Mouse (Mus musculus): ENCODE data around the gene Spc24. TPM values are rescaled to one million over a fixed set of nuclear protein-coding genes. Genes with fewer than 3 reads are reported as not detected.
A peak's percentile ranks its signal among the peaks of the same experiment; 100 is the strongest.

Gene Spc24
- polyA plus RNA-seq, 1 experiment: 46.6 TPM

DNA sequence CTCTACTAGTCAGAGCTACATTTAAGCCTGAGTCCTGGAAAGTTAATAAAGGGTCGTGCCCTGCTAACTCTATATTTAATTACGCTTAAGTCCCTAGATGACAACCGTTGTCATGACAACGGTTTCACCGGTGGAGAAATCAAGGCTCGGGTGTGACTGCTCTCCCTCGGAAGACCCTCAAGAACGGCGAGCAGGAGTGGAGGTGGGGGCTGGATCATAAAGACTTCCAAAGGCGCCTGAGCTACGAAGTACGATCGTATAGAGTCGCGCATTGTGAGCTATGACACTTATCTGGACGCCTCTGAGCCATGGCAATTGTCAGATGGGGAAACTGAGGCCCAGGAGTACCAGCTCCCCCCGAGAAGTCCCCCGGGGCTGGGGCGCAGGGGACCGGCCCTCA, 385 bp downstream of the Spc24 start:
- Histone ChIP-seq H3K27ac (ENCODE audit: control insufficient read depth, insufficient read depth, low read depth, low read length, poor library complexity) (peak overlapping the region; percentile 68), H3K4me1 (ENCODE audit: control insufficient read depth, insufficient read depth, low read length) (peaks cover 5% of the 10 kb centered on the region; the same call in 1 of the 2 replicates), H3K4me3 (replicated peaks; ENCODE audit: control insufficient read depth, low read depth, low read length) (peak overlapping the region; percentile 93)
- TF ChIP-seq CTCF (IDR thresholded peaks at IDR 0.05; ENCODE audit: control insufficient read depth, insufficient read depth, low read length) (no peak), POLR2A (IDR thresholded peaks at IDR 0.05; ENCODE audit: borderline replicate concordance, control insufficient read depth, low read depth, low read length) (no peak)
- under 1% methylated on average over 20 of the region's 20 CpGs for WGBS

DNA sequence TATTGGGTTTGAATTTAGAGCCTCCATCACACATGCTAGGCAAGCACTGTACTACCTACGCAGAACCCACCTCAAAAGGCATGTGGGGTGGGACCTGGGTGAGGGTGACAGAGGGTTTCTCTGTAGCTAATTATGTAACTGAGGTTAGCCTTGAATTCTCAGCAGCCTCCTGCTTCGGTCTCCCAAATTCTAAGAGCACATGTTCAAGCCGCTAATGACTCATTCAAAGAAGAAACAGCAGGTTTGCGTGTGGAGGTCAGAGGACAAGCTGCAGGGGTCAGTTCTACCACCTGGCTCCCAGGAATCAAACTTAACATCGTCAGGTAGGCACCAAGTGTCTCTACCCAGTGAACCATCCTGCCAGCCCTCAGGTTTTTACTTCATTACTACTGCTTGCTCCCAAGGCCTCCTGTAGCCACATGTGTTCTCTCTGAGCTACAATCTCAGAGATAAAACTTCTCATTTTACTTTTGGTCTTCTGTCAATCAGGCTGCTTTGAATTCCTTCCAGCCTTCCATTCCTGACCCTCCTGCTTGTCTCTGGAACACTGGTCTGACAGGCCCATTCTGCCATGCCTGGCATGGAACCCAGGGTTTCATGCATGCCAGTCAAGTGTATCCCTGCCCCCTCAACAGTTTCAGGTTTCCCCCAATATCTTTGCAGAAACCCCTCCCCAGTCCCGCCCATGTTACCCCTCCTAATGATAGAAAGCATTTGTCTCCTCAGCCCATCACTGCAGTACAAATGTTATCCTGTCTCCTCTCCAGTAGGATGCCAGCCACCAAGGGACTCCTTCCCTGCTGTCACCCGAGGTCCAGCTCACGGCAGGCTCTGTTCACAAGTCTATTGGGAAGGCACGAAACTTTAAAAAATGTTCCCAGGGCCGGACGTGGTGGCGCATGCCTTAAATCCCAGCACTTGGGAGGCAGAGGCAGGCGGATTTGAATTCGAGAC, 1.2 kb downstream of the Spc24 start:
- 70% methylated on average over 14 of the region's 14 CpGs for WGBS
- Histone ChIP-seq H3K4me3 (replicated peaks; ENCODE audit: control insufficient read depth, low read depth, low read length) (peak overlapping the region; percentile 93), H3K27ac (ENCODE audit: control insufficient read depth, insufficient read depth, low read depth, low read length, poor library complexity) (no peak overlapping the region), H3K4me1 (ENCODE audit: control insufficient read depth, insufficient read depth, low read length) (peaks cover 3% of the 10 kb centered on the region; the same call in 1 of the 2 replicates)
- TF ChIP-seq POLR2A (IDR thresholded peaks at IDR 0.05; ENCODE audit: borderline replicate concordance, control insufficient read depth, low read depth, low read length): no peak
- TF ChIP-seq CTCF (IDR thresholded peaks at IDR 0.05; ENCODE audit: control insufficient read depth, insufficient read depth, low read length): no peak

DNA sequence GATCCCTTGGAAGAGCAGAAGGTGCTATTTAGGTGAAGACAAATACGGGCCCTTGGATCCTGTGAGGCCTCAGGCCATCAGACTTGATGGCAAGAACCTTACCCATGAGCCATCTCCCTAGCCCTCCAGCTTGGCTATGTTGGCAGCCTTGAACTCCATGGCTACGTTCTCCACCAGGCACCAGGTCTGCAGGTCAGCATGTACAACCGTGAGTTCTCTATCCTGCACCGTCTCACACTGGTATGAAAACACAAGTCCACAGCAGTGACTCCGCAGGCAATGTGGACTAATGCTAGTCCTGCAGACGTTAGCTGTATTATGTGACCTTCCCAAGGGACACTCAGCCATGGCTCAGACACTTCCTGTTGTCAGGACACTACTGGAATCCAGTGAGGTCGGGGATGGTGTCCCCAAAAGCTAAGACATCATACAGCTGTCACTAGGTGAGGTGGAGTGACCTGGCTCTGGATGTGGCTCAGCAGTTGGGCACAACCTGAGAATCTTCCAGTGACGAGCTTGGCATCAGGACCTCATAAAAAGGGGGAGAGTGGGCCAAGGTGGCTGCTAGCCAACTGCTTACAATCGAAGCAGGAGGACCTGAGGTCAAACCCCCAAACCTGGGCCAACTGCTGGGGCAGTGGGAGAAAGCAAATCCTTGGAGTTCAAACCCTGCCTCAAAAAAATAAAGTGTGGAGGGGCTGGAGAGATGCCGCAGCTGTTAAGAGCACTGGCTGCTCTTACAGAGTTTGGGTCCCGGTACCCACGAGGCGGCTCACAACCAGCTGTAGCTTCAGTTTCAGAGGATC, 5.4 kb downstream of the Spc24 start:
- TF ChIP-seq POLR2A (IDR thresholded peaks at IDR 0.05; ENCODE audit: borderline replicate concordance, control insufficient read depth, low read depth, low read length): no peak
- TF ChIP-seq CTCF (IDR thresholded peaks at IDR 0.05; ENCODE audit: control insufficient read depth, insufficient read depth, low read length): no peak
- peaks cover 1% of the 10 kb centered on the region; the same call in 1 of the 2 replicates for H3K4me1 ChIP-seq (ENCODE audit: control insufficient read depth, insufficient read depth, low read length)
- 83% methylated on average over 13 of the region's 13 CpGs for WGBS
- H3K27ac ChIP-seq (ENCODE audit: control insufficient read depth, insufficient read depth, low read depth, low read length, poor library complexity): no peak overlapping the region
- no peak overlapping the region for H3K4me3 ChIP-seq (replicated peaks; ENCODE audit: control insufficient read depth, low read depth, low read length)

GRCm38 (mm10) chr9:21754003-21754402, 6.1 kb downstream of the Spc24 start:
- WGBS: 79% methylated on average over 2 of the region's 2 CpGs

GRCm38 (mm10) chr9:21752252-21752792, 7.8 kb downstream of the Spc24 start:
- H3K4me3 ChIP-seq (replicated peaks; ENCODE audit: control insufficient read depth, low read depth, low read length): no peak overlapping the region
- 80% methylated on average over 10 of the region's 10 CpGs for WGBS
- H3K27ac ChIP-seq (ENCODE audit: control insufficient read depth, insufficient read depth, low read depth, low read length, poor library complexity): no peak overlapping the region
- TF ChIP-seq POLR2A (IDR thresholded peaks at IDR 0.05; ENCODE audit: borderline replicate concordance, control insufficient read depth, low read depth, low read length) (no peak), CTCF (IDR thresholded peaks at IDR 0.05; ENCODE audit: control insufficient read depth, insufficient read depth, low read length) (no peak)
- H3K4me1 ChIP-seq (ENCODE audit: control insufficient read depth, insufficient read depth, low read length): no peaks in the 10 kb centered on the region; the same call in 1 of the 2 replicates

More at GRCm38 (mm10) chr9:21754003-21754402, 6.1 kb downstream of the Spc24 start:
- TF ChIP-seq POLR2A (IDR thresholded peaks at IDR 0.05; ENCODE audit: borderline replicate concordance, control insufficient read depth, low read depth, low read length): no peak
- TF ChIP-seq CTCF (IDR thresholded peaks at IDR 0.05; ENCODE audit: control insufficient read depth, insufficient read depth, low read length): no peak
- no peak overlapping the region for H3K27ac ChIP-seq (ENCODE audit: control insufficient read depth, insufficient read depth, low read depth, low read length, poor library complexity)
- peaks cover 1% of the 10 kb centered on the region; the same call in 1 of the 2 replicates for H3K4me1 ChIP-seq (ENCODE audit: control insufficient read depth, insufficient read depth, low read length)
- no peak overlapping the region for H3K4me3 ChIP-seq (replicated peaks; ENCODE audit: control insufficient read depth, low read depth, low read length)

DNA sequence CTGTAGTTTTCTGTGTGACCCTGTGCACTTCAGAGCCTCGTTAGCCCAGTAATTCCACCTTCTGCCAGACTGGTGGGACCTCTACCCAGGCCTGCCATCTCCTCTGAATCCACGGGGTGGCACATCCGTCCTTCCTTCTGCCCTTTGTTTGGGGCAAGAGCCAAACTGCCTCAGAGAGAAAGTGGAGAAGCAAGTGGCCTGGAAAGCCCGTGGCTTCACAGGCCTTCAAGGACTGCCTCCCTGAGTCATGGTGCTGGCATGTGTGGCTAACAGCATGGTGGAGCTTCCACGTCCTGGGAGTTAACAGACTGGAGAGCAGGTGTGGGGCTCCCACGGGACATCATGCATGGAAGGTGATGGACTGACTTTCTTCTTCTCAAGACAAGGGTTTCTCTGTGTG, 8.8 kb downstream of the Spc24 start:
- no peak overlapping the region for H3K27ac ChIP-seq (ENCODE audit: control insufficient read depth, insufficient read depth, low read depth, low read length, poor library complexity)
- 56% methylated on average over 6 of the region's 6 CpGs for WGBS
- TF ChIP-seq POLR2A (IDR thresholded peaks at IDR 0.05; ENCODE audit: borderline replicate concordance, control insufficient read depth, low read depth, low read length) (no peak), CTCF (IDR thresholded peaks at IDR 0.05; ENCODE audit: control insufficient read depth, insufficient read depth, low read length) (peak; percentile 8; the same call in 1 of the 2 replicates)
- H3K4me3 ChIP-seq (replicated peaks; ENCODE audit: control insufficient read depth, low read depth, low read length): no peak overlapping the region
- no peaks in the 10 kb centered on the region; the same call in 1 of the 2 replicates for H3K4me1 ChIP-seq (ENCODE audit: control insufficient read depth, insufficient read depth, low read length)

- Histone ChIP-seq H3K4me1 (ENCODE audit: control insufficient read depth, insufficient read depth, low read length) (no peaks in the 10 kb centered on the region; the same call in 1 of the 2 replicates), H3K4me3 (replicated peaks; ENCODE audit: control insufficient read depth, low read depth, low read length) (no peak overlapping the region), H3K27ac (ENCODE audit: control insufficient read depth, insufficient read depth, low read depth, low read length, poor library complexity) (no peak overlapping the region)
- TF ChIP-seq CTCF (IDR thresholded peaks at IDR 0.05; ENCODE audit: control insufficient read depth, insufficient read depth, low read length) (no peak), POLR2A (IDR thresholded peaks at IDR 0.05; ENCODE audit: borderline replicate concordance, control insufficient read depth, low read depth, low read length) (no peak)
- 60% methylated on average over 3 of the region's 3 CpGs for WGBS
Measured at GRCm38 (mm10) chr9:21750370-21750769, 9.7 kb downstream of the Spc24 start.

Data from bone marrow, adult 2 months (tissue).